ENCODE assay signal across 22 mouse cellular contexts in the genomic region with DNA sequence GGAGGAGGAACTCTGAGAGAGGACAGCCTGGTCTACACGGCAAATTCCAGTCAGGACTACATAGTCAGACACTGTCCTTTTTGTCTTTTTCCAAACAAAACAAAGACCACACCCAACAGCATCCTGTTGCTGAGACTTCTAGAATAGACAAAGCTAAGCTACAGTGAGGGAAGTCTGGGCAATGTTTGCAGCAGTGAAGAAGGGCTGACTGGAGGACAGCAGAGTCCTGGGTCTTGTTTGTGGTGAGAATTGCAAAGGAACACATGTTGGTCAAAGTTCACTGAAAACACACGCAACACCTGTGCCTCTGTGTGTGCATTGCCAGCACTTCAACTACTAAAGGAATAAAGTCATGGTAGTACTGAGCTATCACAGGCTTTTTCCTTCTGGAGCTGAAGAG.
A peak's percentile ranks its signal among the peaks of the same experiment; 100 is the strongest.
DNase-seq lines count a peak whose midpoint lies in the region; ATAC-seq and TF ChIP-seq lines count a peak whose summit lies in the region.
"Had no signal": no experiment of that assay in that cellular context is flagged by ENCODE, and none has a peak within 500 bp of the region (broad histone marks: within the 10 kb centered on the region; RNA-seq: fewer than 3 reads in every experiment).

No protein-coding gene starts in this region.

- H3K4me2 ChIP-seq in intestine, postnatal 0 days (replicated peaks; ENCODE audit: low read depth): no peak overlapping the region
- H3K4me2 ChIP-seq in intestine, embryonic 16.5 days (ENCODE audit: low read depth, low read length): no peak overlapping the region
- no peak overlapping the region for H3K4me2 ChIP-seq in liver, postnatal 0 days (ENCODE audit: low read depth, low read length)
- H3K4me2 ChIP-seq: hindbrain, embryonic 15.5 days; limb, embryonic 12.5 days; midbrain, embryonic 15.5 days had no signal

- intact Hi-C loops in gastrocnemius, adult 2 months (cut with DNase I): no loop called here
- intact Hi-C loops in gastrocnemius, postnatal 36 days (cut with DNase I): no loop called here

- no peak for TF ChIP-seq CTCF in gastrocnemius, adult 2 months (IDR thresholded peaks at IDR 0.05)
- TF ChIP-seq CTCF in intestine, postnatal 0 days (IDR thresholded peaks at IDR 0.05; ENCODE audit: low read depth): no peak
- no peak for TF ChIP-seq CTCF in liver, postnatal 0 days (IDR thresholded peaks at IDR 0.05; ENCODE audit: low read depth)

- no peak for TF ChIP-seq EP300 in liver, postnatal 0 days (IDR thresholded peaks at IDR 0.05; ENCODE audit: low read depth)

- H3K27me3 ChIP-seq in intestine, postnatal 0 days (replicated peaks; ENCODE audit: control insufficient read depth, insufficient read depth, low read length): no peaks in the 10 kb centered on the region
- H3K27me3 ChIP-seq in intestine, embryonic 16.5 days (replicated peaks; ENCODE audit: control insufficient read depth, insufficient read depth, low read length): no peaks in the 10 kb centered on the region
- H3K27me3 ChIP-seq in liver, postnatal 0 days (ENCODE audit: insufficient read depth, low read length): no peaks in the 10 kb centered on the region
- H3K27me3 ChIP-seq: hindbrain, embryonic 15.5 days; limb, embryonic 12.5 days; midbrain, embryonic 15.5 days had no signal

- no peak overlapping the region for H3K9ac ChIP-seq in intestine, postnatal 0 days (ENCODE audit: low read depth, low read length)
- no peak overlapping the region for H3K9ac ChIP-seq in intestine, embryonic 16.5 days (ENCODE audit: low read depth, low read length)
- H3K9ac ChIP-seq in liver, postnatal 0 days (replicated peaks): no peak overlapping the region
- H3K9ac ChIP-seq: hindbrain, embryonic 15.5 days; limb, embryonic 12.5 days; liver, embryonic 14.5 days; midbrain, embryonic 15.5 days had no signal

- no peak for DNase-seq in gastrocnemius, adult 2 months
- DNase-seq in gastrocnemius, postnatal 36 days: no peak
- no peak for DNase-seq in liver, postnatal 0 days
- DNase-seq in liver (no peak), 3T3-L1 (ENCODE audit: low read depth, low spot score) (peak; percentile 28)
- no peak for DNase-seq in neural tube, embryonic 10.5 days (ENCODE audit: extremely low spot score, low spot score)
- DNase-seq: adrenal gland, adult 2 months; cerebellum, adult 11-12 months; cerebellum, postnatal 14 days; gastrocnemius, postnatal 14 days; heart, postnatal 36 days; layer of hippocampus, postnatal 36 days; thymus, postnatal 14 days had no signal

- H3K9me3 ChIP-seq in intestine, postnatal 0 days (ENCODE audit: control insufficient read depth): no peaks in the 10 kb centered on the region
- H3K9me3 ChIP-seq in intestine, embryonic 16.5 days (ENCODE audit: control insufficient read depth, low read length): no peaks in the 10 kb centered on the region
- H3K9me3 ChIP-seq in liver, postnatal 0 days (ENCODE audit: low read length): no peaks in the 10 kb centered on the region
- H3K9me3 ChIP-seq: forebrain, embryonic 10.5 days; hindbrain, embryonic 15.5 days; limb, embryonic 12.5 days; midbrain, embryonic 15.5 days had no signal

- H3K4me1 ChIP-seq in intestine, postnatal 0 days (replicated peaks; ENCODE audit: control insufficient read depth, insufficient read depth, low read length): no peaks in the 10 kb centered on the region
- H3K4me1 ChIP-seq in intestine, embryonic 16.5 days (ENCODE audit: control insufficient read depth, insufficient read depth, low read length): no peaks in the 10 kb centered on the region
- H3K4me1 ChIP-seq in liver, postnatal 0 days (ENCODE audit: insufficient read depth): peaks cover 3% of the 10 kb centered on the region
- H3K4me1 ChIP-seq: forebrain, embryonic 10.5 days; limb, embryonic 12.5 days; midbrain, embryonic 15.5 days had no signal

- H3K27ac ChIP-seq in gastrocnemius, adult 2 months: peak overlapping the region; percentile 46; the same call in 1 of the 2 replicates
- no peak overlapping the region for H3K27ac ChIP-seq in intestine, postnatal 0 days (ENCODE audit: low read depth, low read length)
- no peak overlapping the region for H3K27ac ChIP-seq in intestine, embryonic 16.5 days (ENCODE audit: low read length)
- no peak overlapping the region for H3K27ac ChIP-seq in liver, postnatal 0 days (ENCODE audit: low read depth)
- H3K27ac ChIP-seq: hindbrain, embryonic 15.5 days; limb, embryonic 12.5 days; liver, embryonic 14.5 days; midbrain, embryonic 15.5 days had no signal

- no peak overlapping the region for H3K4me3 ChIP-seq in gastrocnemius, adult 2 months
- no peak overlapping the region for H3K4me3 ChIP-seq in intestine, postnatal 0 days (ENCODE audit: low read depth, low read length)
- no peak overlapping the region for H3K4me3 ChIP-seq in intestine, embryonic 16.5 days (ENCODE audit: low read length)
- no peak overlapping the region for H3K4me3 ChIP-seq in liver, postnatal 0 days (ENCODE audit: low read depth, low read length)
- H3K4me3 ChIP-seq: forebrain, embryonic 10.5 days; hindbrain, embryonic 15.5 days; limb, embryonic 12.5 days; megakaryocyte, embryonic 14.5 days; midbrain, embryonic 15.5 days had no signal

- peak; percentile 38; the same call in 1 of the 2 replicates for ATAC-seq in intestine, postnatal 0 days
- no peak for ATAC-seq in intestine, embryonic 16.5 days
- ATAC-seq in liver, postnatal 0 days: peak; percentile 78
- ATAC-seq: forebrain, embryonic 16.5 days; midbrain, embryonic 15.5 days had no signal

- 64% methylated on average over 2 of the region's 2 CpGs for WGBS in intestine, postnatal 0 days
- WGBS in intestine, embryonic 16.5 days: 78% methylated on average over 2 of the region's 2 CpGs
- WGBS in liver, postnatal 0 days (ENCODE audit: insufficient replicate concordance): 59% methylated on average over 2 of the region's 2 CpGs

- peaks cover 6% of the 10 kb centered on the region; the same call in 1 of the 2 replicates for H3K36me3 ChIP-seq in intestine, postnatal 0 days (ENCODE audit: control insufficient read depth, insufficient read depth)
- peaks cover 3% of the 10 kb centered on the region; the same call in 1 of the 2 replicates for H3K36me3 ChIP-seq in intestine, embryonic 16.5 days (ENCODE audit: control insufficient read depth, insufficient read depth, low read length)
- no peaks in the 10 kb centered on the region for H3K36me3 ChIP-seq in liver, postnatal 0 days (replicated peaks; ENCODE audit: insufficient read depth, low read length)
- H3K36me3 ChIP-seq: hindbrain, embryonic 15.5 days; midbrain, embryonic 15.5 days had no signal
